19 mouse cellular contexts compared by ENCODE assay signal in the genomic region with DNA sequence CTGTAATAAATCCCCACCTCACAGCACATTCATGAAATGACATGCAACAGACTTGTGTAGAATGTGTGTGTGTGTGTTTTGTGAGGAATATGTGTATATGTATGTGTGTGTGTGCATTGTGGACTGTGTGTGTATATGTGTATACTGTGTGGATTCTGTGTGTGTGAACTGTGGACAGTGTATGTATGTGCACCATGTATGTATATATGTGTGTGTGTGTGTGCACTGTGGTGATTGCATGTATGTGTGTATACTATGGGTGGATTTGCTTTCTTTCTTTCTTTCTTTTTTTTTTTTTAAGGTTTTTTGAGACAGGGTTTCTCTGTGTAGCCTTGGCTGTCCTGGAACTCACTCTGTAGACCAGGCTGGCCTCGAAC.
"Had no signal": no experiment of that assay in that cellular context is flagged by ENCODE, and none has a peak within 500 bp of the region (broad histone marks: within the 10 kb centered on the region; RNA-seq: fewer than 3 reads in every experiment).

No protein-coding gene starts in this region.

- H3K27me3 ChIP-seq: kidney, embryonic 15.5 days; limb, embryonic 12.5 days; limb, embryonic 15.5 days; stomach, embryonic 15.5 days had no signal

- H3K4me1 ChIP-seq: intestine, embryonic 15.5 days had no signal

- H3K4me3 ChIP-seq: kidney, embryonic 15.5 days; limb, embryonic 12.5 days; limb, embryonic 15.5 days; stomach, embryonic 15.5 days had no signal

- H3K9me3 ChIP-seq: intestine, embryonic 15.5 days; kidney, embryonic 15.5 days; limb, embryonic 12.5 days; stomach, embryonic 15.5 days had no signal

- H3K36me3 ChIP-seq: intestine, embryonic 15.5 days; kidney, embryonic 15.5 days; limb, embryonic 12.5 days; limb, embryonic 15.5 days; stomach, embryonic 15.5 days had no signal

- DNase-seq: kidney, adult 11 months; kidney, adult 8-10 months; kidney, postnatal 10 days; kidney, postnatal 36 days; left cerebral cortex, postnatal 4 days; liver, postnatal 0 days; lung, embryonic 14.5 days; right cerebral cortex, postnatal 25 days; spleen, adult 18-20 months; thymus, postnatal 36 days had no signal

- ATAC-seq: intestine, embryonic 15.5 days; liver, postnatal 0 days; lung, postnatal 0 days had no signal

- H3K4me2 ChIP-seq: liver, embryonic 11.5 days; lung, embryonic 14.5 days had no signal

- H3K27ac ChIP-seq: intestine, embryonic 15.5 days; limb, embryonic 12.5 days; limb, embryonic 15.5 days; liver, embryonic 14.5 days; macrophage; stomach, embryonic 15.5 days had no signal

- H3K9ac ChIP-seq: intestine, embryonic 15.5 days; kidney, embryonic 15.5 days; limb, embryonic 12.5 days; limb, embryonic 15.5 days; liver, embryonic 14.5 days; liver, postnatal 0 days; lung, embryonic 14.5 days; stomach, embryonic 15.5 days had no signal
